Mouse (Mus musculus): ENCODE results near the gene Fbln2.

GRCm38 (mm10) chr6:91183041-91183440 lies 29.2 kb upstream of the Fbln2 start:
- TF ChIP-seq POLR2A (IDR thresholded peaks at IDR 0.05; ENCODE audit: low read depth, low read length) (no peak), CTCF (conservative IDR thresholded peaks at IDR 0.05; ENCODE audit: insufficient read depth, insufficient read length, low read depth, low read length) (no peak)
